Mouse (Mus musculus) left cerebral cortex, postnatal 10 days (tissue): Measurements from ENCODE around the gene Tnip1. TPM values are rescaled to one million over a fixed set of nuclear protein-coding genes. Genes with fewer than 3 reads are reported as not detected.

ENCODE experiments used
- DNase-seq, 2 experiments: peaks; one replicate each; pipeline ENCODE4 v3.0.0; 2021 to 2022; ENCODE audit warnings: low spot score in 2 of 2, mixed read lengths in 1 of 2; ENCODE audit errors: extremely low spot score in 1 of 2
- intact Hi-C: fragments of 180-260 bp; cut with DNase I; formaldehyde crosslinking; loops from one replicate; pipeline ENCODE4 v1.15.1; 2025
- total RNA-seq, 2 experiments: library from RNA; stranded (reverse); gene quantifications; 2 replicates each; pipeline ENCODE4 v1.2.3; 2021

Tnip1 gene
- total RNA-seq, 2 experiments from 2014 or later = 28.2 to 31.0 TPM

DNA sequence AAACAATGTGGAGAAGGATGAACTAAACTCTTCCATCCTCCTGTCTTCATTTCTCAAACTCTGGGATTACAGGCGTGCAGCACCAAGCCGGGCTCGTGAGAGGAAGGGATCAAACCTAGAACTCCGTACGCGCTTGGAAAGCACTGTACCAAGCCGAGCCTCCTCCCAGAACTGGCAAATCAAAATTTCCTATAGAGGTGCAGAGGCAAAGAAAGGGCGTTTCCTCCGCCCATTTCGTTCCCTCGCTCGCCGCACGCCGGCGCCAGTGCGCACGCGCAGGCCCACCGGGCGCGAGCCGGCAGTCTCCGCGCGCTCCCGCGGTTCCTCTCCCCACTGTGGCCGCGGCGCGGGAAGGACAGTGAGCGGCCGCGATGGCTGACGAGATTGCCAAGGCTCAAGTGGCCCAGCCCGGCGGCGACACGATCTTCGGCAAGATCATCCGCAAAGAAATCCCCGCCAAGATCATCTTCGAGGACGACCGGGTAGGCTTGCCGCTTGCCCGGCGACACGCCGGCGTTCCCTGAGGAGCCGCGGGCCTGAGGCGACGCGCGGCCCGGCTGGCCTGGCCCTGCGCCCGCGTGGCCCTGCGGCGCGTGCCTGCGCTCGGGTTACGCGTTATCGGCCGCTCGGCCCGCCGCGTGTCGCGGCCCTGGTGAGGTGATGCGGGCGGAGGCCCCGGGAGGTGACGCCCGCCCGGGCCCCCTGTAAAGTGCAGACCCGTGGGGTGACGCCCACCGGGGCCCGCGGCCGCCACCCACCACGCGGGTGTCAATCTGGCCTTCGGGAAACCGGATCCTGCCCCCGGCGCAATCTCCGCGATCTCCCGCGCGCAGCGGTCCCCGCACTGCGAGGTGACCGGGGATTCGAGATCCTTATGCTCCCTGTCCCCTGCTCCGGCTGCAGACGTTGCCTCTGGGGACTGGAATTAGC is 96.3 kb downstream of the Tnip1 start, which contains the start of gene Hint1:
Gene Hint1, plus strand, starts transcription at position 265 of the 930 bp plus-strand sequence.
- intact Hi-C loops = loop anchor here (10.0 kb wide), 1 partner anchor 302 kb away; no protein-coding TSS in a partner anchor
- peak; percentile 89 to 93 for DNase-seq

GRCm38 (mm10) chr11:54865330-54866085 is 97.2 kb downstream of the Tnip1 start:
- DNase-seq = no peak
- intact Hi-C loops = loop anchor here (10.0 kb wide), 1 partner anchor 301 kb away; no protein-coding TSS in a partner anchor

GRCm38 (mm10) chr11:54862621-54863520 is 99.8 kb downstream of the Tnip1 start:
- intact Hi-C loops = loop anchor here (2.0 to 10.0 kb wide), 2 partner anchors 158 to 298 kb away; no protein-coding TSS in a partner anchor

DNA sequence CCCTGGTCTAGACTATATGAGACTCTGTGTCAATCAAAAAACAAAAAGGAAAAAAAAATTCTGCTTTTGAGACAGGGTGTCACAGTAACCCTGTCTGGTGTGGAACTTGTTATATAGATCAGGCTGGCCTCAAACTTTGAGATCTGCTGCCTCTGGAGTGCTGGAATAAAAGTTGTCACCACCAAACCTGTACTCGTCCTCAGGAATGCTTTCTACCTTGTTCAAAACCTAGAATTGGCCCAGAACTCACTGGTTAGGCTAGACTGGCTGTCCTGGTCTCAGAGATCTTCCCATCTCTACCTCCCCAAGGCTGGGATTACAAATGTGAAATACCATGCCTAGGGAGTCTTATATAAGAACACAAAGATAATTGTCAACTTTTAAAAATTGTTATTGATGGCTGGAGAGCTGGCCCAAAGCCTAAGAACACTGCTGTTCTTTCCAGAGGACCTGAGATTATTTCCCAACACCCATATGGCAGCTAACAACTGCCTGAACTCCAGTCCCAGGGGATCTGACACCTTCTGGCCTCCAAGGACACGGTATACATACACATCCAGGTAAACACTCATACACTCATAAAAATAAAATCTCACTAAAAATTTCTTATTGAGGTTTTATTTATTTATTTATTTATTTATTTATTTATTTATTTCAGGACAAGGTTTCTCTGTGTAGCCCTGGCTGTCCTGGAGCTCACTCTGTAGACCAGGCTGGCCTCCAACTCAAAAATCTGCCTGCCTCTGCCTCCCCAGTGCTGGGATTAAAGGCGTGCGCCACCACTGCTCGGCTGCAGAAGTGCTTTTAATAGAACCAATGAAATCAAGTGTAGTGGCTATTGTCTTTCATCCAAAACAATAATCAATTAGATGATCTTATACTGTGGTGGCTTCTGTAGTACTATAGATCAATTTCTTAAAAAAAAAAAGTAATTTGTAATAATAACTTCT is 101.0 kb downstream of the Tnip1 start:
- no peak for DNase-seq
- intact Hi-C loops = loop anchor here (2.0 to 10.0 kb wide), 3 partner anchors 75 to 297 kb away; partner anchors contain the start of gene Cdc42se2

More at GRCm38 (mm10) chr11:54862621-54863520, 99.8 kb downstream of the Tnip1 start:
- peak; percentile 59 for DNase-seq

Other genes starting within 250 kb of the Tnip1 start
- 100 to 1,000 TPM; 180 to 182 TPM for gene Cdc42se2, start 175.2 kb downstream of the Tnip1 start, total RNA-seq
- 10 to 100 TPM; 22.1 to 25.0 TPM for gene Lyrm7, start 102.0 kb downstream of the Tnip1 start, total RNA-seq
- 100 to 1,000 TPM; 326 to 345 TPM for gene Hint1, start 96.5 kb downstream of the Tnip1 start, total RNA-seq
- 10 to 100 TPM in 1 of 2 experiments, 1 to 10 TPM in 1; 9.7 to 10.2 TPM for gene Gpx3, start 60.5 kb downstream of the Tnip1 start, total RNA-seq
- 10 to 100 TPM; 82.6 to 85.7 TPM for gene Anxa6, start 70.5 kb upstream of the Tnip1 start, total RNA-seq
- gene Ccdc69, start 115.2 kb upstream of the Tnip1 start, total RNA-seq = under 1 TPM; 0.36 to 0.56 TPM
- gene Gm2a, start 135.2 kb upstream of the Tnip1 start, total RNA-seq = 10 to 100 TPM; 43.8 to 45.2 TPM
- gene Slc36a3, start 188.8 kb upstream of the Tnip1 start, total RNA-seq = not detected
- gene Slc36a2, start 222.2 kb upstream of the Tnip1 start, total RNA-seq = under 1 TPM; 0.17 to 0.63 TPM
- 10 to 100 TPM; 58.5 to 59.0 TPM for gene Slc36a1, start 241.4 kb upstream of the Tnip1 start, total RNA-seq